Comparison of ENCODE assay signal across 26 mouse cellular contexts in the genomic region with DNA sequence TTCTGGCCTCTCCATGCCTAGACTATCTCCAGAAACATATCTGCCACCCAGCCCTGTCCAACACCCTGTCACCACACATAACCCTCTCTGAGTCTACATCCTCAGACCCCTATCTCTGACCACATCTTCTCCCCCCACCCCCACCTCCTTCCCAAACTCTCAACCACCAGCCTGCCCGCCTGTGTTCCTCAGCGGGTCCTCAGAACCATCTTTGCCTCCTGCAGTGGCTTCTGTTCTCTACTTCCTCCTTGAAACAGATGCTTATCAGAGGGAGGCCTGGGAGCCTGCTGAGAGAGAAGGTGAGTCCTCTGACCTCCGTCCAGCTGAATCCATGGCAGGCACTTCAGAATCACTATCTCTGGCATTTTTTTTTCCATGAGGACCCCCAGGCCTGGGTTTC.
DNase-seq lines count a peak whose midpoint lies in the region; ATAC-seq and TF ChIP-seq lines count a peak whose summit lies in the region.
"Had no signal": no experiment of that assay in that cellular context is flagged by ENCODE, and none has a peak within 500 bp of the region (broad histone marks: within the 10 kb centered on the region; RNA-seq: fewer than 3 reads in every experiment).

No protein-coding gene starts in this region.

- H3K4me3 ChIP-seq in midbrain, embryonic 10.5 days, result no peak overlapping the region
- H3K4me3 ChIP-seq in midbrain, postnatal 0 days (ENCODE audit: low read depth, low read length), result no peak overlapping the region
- H3K4me3 ChIP-seq: forebrain, embryonic 10.5 days; forebrain, embryonic 13.5 days; gastrocnemius, adult 2 months; heart, embryonic 12.5 days; heart, embryonic 15.5 days had no signal

- no peaks in the 10 kb centered on the region for H3K36me3 ChIP-seq in midbrain, embryonic 10.5 days
- no peaks in the 10 kb centered on the region for H3K36me3 ChIP-seq in midbrain, postnatal 0 days (ENCODE audit: insufficient read depth, low read length)
- H3K36me3 ChIP-seq: forebrain, embryonic 10.5 days; heart, embryonic 12.5 days; heart, embryonic 15.5 days had no signal

- intact Hi-C loops in left cerebral cortex, postnatal 25 days (cut with DNase I), result no loop called here

- no peak for DNase-seq in midbrain, embryonic 10.5 days (ENCODE audit: low spot score)
- no peak for DNase-seq in midbrain, postnatal 0 days (ENCODE audit: low spot score)
- no peak for DNase-seq in left cerebral cortex, adult 8-10 months (ENCODE audit: low spot score in 2 of 2)
- DNase-seq in frontal cortex, postnatal 10 days (ENCODE audit: low spot score in 2 of 2), result no peak
- DNase-seq in left cerebral cortex, postnatal 25 days (ENCODE audit: low spot score in 2 of 2), result no peak
- DNase-seq: adrenal gland, adult 2 months; adrenal gland, postnatal 14 days; cerebellum, adult 11-12 months; cerebellum, adult 8-10 months; cerebellum, postnatal 10 days; cerebellum, postnatal 36 days; gastrocnemius, adult 2 months; gastrocnemius, postnatal 14 days; heart, adult 18-20 months; heart, postnatal 10 days; heart, postnatal 36 days had no signal

- 54% methylated on average over 3 of the region's 3 CpGs for WGBS in midbrain, embryonic 10.5 days
- WGBS in midbrain, postnatal 0 days, result 66% methylated on average over 3 of the region's 3 CpGs

- no peak for TF ChIP-seq CTCF in midbrain, postnatal 0 days (IDR thresholded peaks at IDR 0.05)

- H3K27me3 ChIP-seq in midbrain, embryonic 10.5 days (ENCODE audit: low read depth, poor library complexity, severe bottlenecking), result no peaks in the 10 kb centered on the region
- H3K27me3 ChIP-seq in midbrain, postnatal 0 days (ENCODE audit: insufficient read depth, low read length), result no peaks in the 10 kb centered on the region
- H3K27me3 ChIP-seq: forebrain, embryonic 13.5 days; heart, embryonic 15.5 days had no signal

- H3K9ac ChIP-seq in midbrain, postnatal 0 days (replicated peaks; ENCODE audit: low read length, poor library complexity, severe bottlenecking), result no peak overlapping the region
- H3K9ac ChIP-seq: forebrain, embryonic 13.5 days; heart, embryonic 12.5 days; heart, embryonic 15.5 days; hindbrain, embryonic 14.5 days had no signal

- H3K27ac ChIP-seq in midbrain, embryonic 10.5 days (replicated peaks), result 0 out of 2 replicates have a peak overlapping the region, but pooled peaks have one; percentile 28
- no peak overlapping the region for H3K27ac ChIP-seq in midbrain, postnatal 0 days (ENCODE audit: low read depth, low read length)
- H3K27ac ChIP-seq: forebrain, embryonic 10.5 days; forebrain, embryonic 13.5 days; gastrocnemius, adult 2 months; heart, embryonic 15.5 days; hindbrain, embryonic 14.5 days had no signal

- H3K9me3 ChIP-seq in midbrain, embryonic 10.5 days (replicated peaks), result no peaks in the 10 kb centered on the region
- no peaks in the 10 kb centered on the region for H3K9me3 ChIP-seq in midbrain, postnatal 0 days (ENCODE audit: low read length)
- H3K9me3 ChIP-seq: forebrain, embryonic 10.5 days; forebrain, embryonic 13.5 days; heart, embryonic 12.5 days; heart, embryonic 15.5 days had no signal

- no peak overlapping the region for H3K4me2 ChIP-seq in midbrain, postnatal 0 days (ENCODE audit: low read depth, low read length, poor library complexity, severe bottlenecking)
- H3K4me2 ChIP-seq: forebrain, embryonic 13.5 days; heart, embryonic 12.5 days; heart, embryonic 15.5 days; hindbrain, embryonic 14.5 days had no signal

- peaks cover 7% of the 10 kb centered on the region; the same call in 1 of the 2 replicates for H3K4me1 ChIP-seq in midbrain, embryonic 10.5 days
- H3K4me1 ChIP-seq in midbrain, postnatal 0 days (ENCODE audit: insufficient read depth, low read length), result no peaks in the 10 kb centered on the region
- H3K4me1 ChIP-seq: heart, embryonic 12.5 days; heart, embryonic 15.5 days had no signal

- ATAC-seq in midbrain, postnatal 0 days (ENCODE audit: low FRiP score), result no peak
- ATAC-seq in common myeloid progenitor, adult 5-6 weeks (replicated peaks; ENCODE audit: low read depth, poor library complexity, severe bottlenecking), result peak; percentile 89
- ATAC-seq in megakaryocyte progenitor cell, adult 5-6 weeks (replicated peaks; ENCODE audit: poor library complexity), result peak; percentile 84
- ATAC-seq: CD4-positive, CD25-positive, alpha-beta regulatory T cell, adult 4 months; forebrain, embryonic 13.5 days; forebrain, embryonic 16.5 days; Patski had no signal
